Mouse (Mus musculus): ENCODE data around the gene Ptpa. TPM values are rescaled to one million over a fixed set of nuclear protein-coding genes. Genes with fewer than 3 reads are reported as not detected.

The Ptpa gene
- polyA plus RNA-seq, 1 experiment: 126 TPM

GRCm38 (mm10) chr2:30451525-30451924 lies 35.7 kb downstream of the Ptpa start:
- Histone ChIP-seq H3K4me3 (ENCODE audit: insufficient read depth, low read length) (no peak overlapping the region), H3K4me1 (ENCODE audit: control insufficient read depth, insufficient read depth, low read length) (no peaks in the 10 kb centered on the region), H3K27ac (ENCODE audit: insufficient read depth, low read length) (no peak overlapping the region)
- TF ChIP-seq POLR2A (IDR thresholded peaks at IDR 0.05; ENCODE audit: low read depth, low read length) (no peak), CTCF (IDR thresholded peaks at IDR 0.05; ENCODE audit: borderline replicate concordance, insufficient read depth, low read length) (no peak)

GRCm38 (mm10) chr2:30453570-30453969 lies 37.7 kb downstream of the Ptpa start:
- Histone ChIP-seq H3K27ac (ENCODE audit: insufficient read depth, low read length) (peak overlapping the region; percentile 27; the same call in 1 of the 2 replicates), H3K4me1 (ENCODE audit: control insufficient read depth, insufficient read depth, low read length) (no peaks in the 10 kb centered on the region), H3K4me3 (ENCODE audit: insufficient read depth, low read length) (no peak overlapping the region)
- TF ChIP-seq POLR2A (IDR thresholded peaks at IDR 0.05; ENCODE audit: low read depth, low read length) (no peak), CTCF (IDR thresholded peaks at IDR 0.05; ENCODE audit: borderline replicate concordance, insufficient read depth, low read length) (no peak)

- TF ChIP-seq POLR2A (IDR thresholded peaks at IDR 0.05; ENCODE audit: low read depth, low read length) (no peak), CTCF (IDR thresholded peaks at IDR 0.05; ENCODE audit: borderline replicate concordance, insufficient read depth, low read length) (no peak)
- Histone ChIP-seq H3K27ac (ENCODE audit: insufficient read depth, low read length) (no peak overlapping the region), H3K4me1 (ENCODE audit: control insufficient read depth, insufficient read depth, low read length) (no peaks in the 10 kb centered on the region), H3K4me3 (ENCODE audit: insufficient read depth, low read length) (no peak overlapping the region)
Observed at GRCm38 (mm10) chr2:30454587-30454986, 38.7 kb downstream of the Ptpa start.

GRCm38 (mm10) chr2:30456104-30456980 lies 40.5 kb downstream of the Ptpa start:
- Histone ChIP-seq H3K27ac (ENCODE audit: insufficient read depth, low read length) (no peak overlapping the region), H3K4me3 (ENCODE audit: insufficient read depth, low read length) (no peak overlapping the region), H3K4me1 (ENCODE audit: control insufficient read depth, insufficient read depth, low read length) (no peaks in the 10 kb centered on the region)
- TF ChIP-seq POLR2A (IDR thresholded peaks at IDR 0.05; ENCODE audit: low read depth, low read length) (no peak), CTCF (IDR thresholded peaks at IDR 0.05; ENCODE audit: borderline replicate concordance, insufficient read depth, low read length) (no peak)

- Histone ChIP-seq H3K4me1 (ENCODE audit: control insufficient read depth, insufficient read depth, low read length) (peaks cover 4% of the 10 kb centered on the region; the same call in 1 of the 2 replicates), H3K4me3 (ENCODE audit: insufficient read depth, low read length) (no peak overlapping the region), H3K27ac (ENCODE audit: insufficient read depth, low read length) (no peak overlapping the region)
- no peak for TF ChIP-seq CTCF (IDR thresholded peaks at IDR 0.05; ENCODE audit: borderline replicate concordance, insufficient read depth, low read length)
- TF ChIP-seq POLR2A (IDR thresholded peaks at IDR 0.05; ENCODE audit: low read depth, low read length): no peak
Observed at GRCm38 (mm10) chr2:30458349-30458748, 42.5 kb downstream of the Ptpa start.

- no peak overlapping the region for H3K27ac ChIP-seq (ENCODE audit: insufficient read depth, low read length)
Observed at GRCm38 (mm10) chr2:30459241-30459640, 43.4 kb downstream of the Ptpa start.

GRCm38 (mm10) chr2:30463341-30463761 lies 47.5 kb downstream of the Ptpa start:
- Histone ChIP-seq H3K4me3 (ENCODE audit: insufficient read depth, low read length) (no peak overlapping the region), H3K4me1 (ENCODE audit: control insufficient read depth, insufficient read depth, low read length) (peaks cover 10% of the 10 kb centered on the region), H3K27ac (ENCODE audit: insufficient read depth, low read length) (peak overlapping the region; percentile 22)
- TF ChIP-seq CTCF (IDR thresholded peaks at IDR 0.05; ENCODE audit: borderline replicate concordance, insufficient read depth, low read length) (no peak), POLR2A (IDR thresholded peaks at IDR 0.05; ENCODE audit: low read depth, low read length) (no peak)

More at GRCm38 (mm10) chr2:30459241-30459640, 43.4 kb downstream of the Ptpa start:
- TF ChIP-seq CTCF (IDR thresholded peaks at IDR 0.05; ENCODE audit: borderline replicate concordance, insufficient read depth, low read length): no peak
- TF ChIP-seq POLR2A (IDR thresholded peaks at IDR 0.05; ENCODE audit: low read depth, low read length): no peak
- H3K4me1 ChIP-seq (ENCODE audit: control insufficient read depth, insufficient read depth, low read length): peaks cover 6% of the 10 kb centered on the region
- no peak overlapping the region for H3K4me3 ChIP-seq (ENCODE audit: insufficient read depth, low read length)

- Histone ChIP-seq H3K27ac (ENCODE audit: insufficient read depth, low read length) (peak overlapping the region; percentile 22), H3K4me3 (ENCODE audit: insufficient read depth, low read length) (peak overlapping the region; percentile 21; the same call in 1 of the 2 replicates), H3K4me1 (ENCODE audit: control insufficient read depth, insufficient read depth, low read length) (peaks cover 14% of the 10 kb centered on the region)
- TF ChIP-seq CTCF (IDR thresholded peaks at IDR 0.05; ENCODE audit: borderline replicate concordance, insufficient read depth, low read length) (no peak), POLR2A (IDR thresholded peaks at IDR 0.05; ENCODE audit: low read depth, low read length) (peak; percentile 82)
Observed at GRCm38 (mm10) chr2:30463904-30464330, 48.1 kb downstream of the Ptpa start.

- peak overlapping the region; percentile 21; the same call in 1 of the 2 replicates for H3K4me3 ChIP-seq (ENCODE audit: insufficient read depth, low read length)
- peaks cover 18% of the 10 kb centered on the region for H3K4me1 ChIP-seq (ENCODE audit: control insufficient read depth, insufficient read depth, low read length)
- TF ChIP-seq POLR2A (IDR thresholded peaks at IDR 0.05; ENCODE audit: low read depth, low read length) (no peak), CTCF (IDR thresholded peaks at IDR 0.05; ENCODE audit: borderline replicate concordance, insufficient read depth, low read length) (no peak)
- peak overlapping the region; percentile 19; the same call in 1 of the 2 replicates for H3K27ac ChIP-seq (ENCODE audit: insufficient read depth, low read length)
Observed at GRCm38 (mm10) chr2:30464411-30464810, 48.6 kb downstream of the Ptpa start.

- TF ChIP-seq POLR2A (IDR thresholded peaks at IDR 0.05; ENCODE audit: low read depth, low read length) (no peak; the same call in 1 of the 2 replicates), CTCF (IDR thresholded peaks at IDR 0.05; ENCODE audit: borderline replicate concordance, insufficient read depth, low read length) (no peak)
- Histone ChIP-seq H3K4me1 (ENCODE audit: control insufficient read depth, insufficient read depth, low read length) (peaks cover 18% of the 10 kb centered on the region), H3K27ac (ENCODE audit: insufficient read depth, low read length) (peak overlapping the region; percentile 2; the same call in 1 of the 2 replicates), H3K4me3 (ENCODE audit: insufficient read depth, low read length) (no peak overlapping the region)
Observed at GRCm38 (mm10) chr2:30466787-30467186, 50.9 kb downstream of the Ptpa start.
